Mouse (Mus musculus): ENCODE measurements at regions not wholly inside any gene's neighbourhood (a gene's known extent, or its start where the extent isn't known, plus 50 kb on each side); places are given as distances from the start of the nearest gene placed in this dataset.

DNA sequence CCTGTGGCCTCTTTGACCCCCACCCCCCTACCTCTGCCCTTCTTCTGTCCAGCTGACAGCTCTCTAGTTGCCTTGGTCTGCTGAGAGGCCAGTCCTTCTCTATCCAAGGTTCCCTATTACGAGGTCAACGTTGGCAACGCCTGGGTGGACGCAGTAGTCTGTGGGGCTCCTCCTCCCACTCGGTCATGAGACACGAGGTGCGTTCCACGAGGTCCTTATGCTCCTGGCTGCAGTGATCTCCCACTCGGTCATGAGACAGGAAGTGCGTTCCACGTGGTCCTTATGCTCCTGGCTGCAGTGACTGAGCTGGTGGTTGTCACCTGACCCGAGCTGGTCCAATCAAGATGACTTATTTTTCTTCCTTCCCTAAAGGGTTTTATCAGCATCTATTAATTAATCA, 220.7 kb downstream of the Prex1 start:
- Histone ChIP-seq H3K4me2 (ENCODE audit: low read length) (no peak overlapping the region), H3K36me3 (ENCODE audit: control insufficient read depth, insufficient read depth, low read length) (no peaks in the 10 kb centered on the region), H3K4me1 (ENCODE audit: control insufficient read depth, insufficient read depth, low read length) (peaks cover 12% of the 10 kb centered on the region), H3K9ac (ENCODE audit: low read length) (no peak overlapping the region), H3K27me3 (replicated peaks; ENCODE audit: control insufficient read depth, insufficient read depth, low read length) (no peaks in the 10 kb centered on the region), H3K4me3 (ENCODE audit: low read depth, low read length) (no peak overlapping the region), H3K27ac (ENCODE audit: low read depth, low read length) (no peak overlapping the region), H3K9me3 (replicated peaks; ENCODE audit: control insufficient read depth, low read length) (no peaks in the 10 kb centered on the region)
- 89% methylated on average over 12 of the region's 12 CpGs for WGBS
- DNase-seq (ENCODE audit: low spot score): no peak
- no peak for ATAC-seq

- peaks cover 17% of the 10 kb centered on the region for H3K4me1 ChIP-seq (ENCODE audit: control insufficient read depth, insufficient read depth, low read length)
- no peak overlapping the region for H3K4me3 ChIP-seq (ENCODE audit: low read depth, low read length)
- no peak overlapping the region for H3K9ac ChIP-seq (ENCODE audit: low read length)
- H3K27ac ChIP-seq (ENCODE audit: low read depth, low read length): no peak overlapping the region
- no peak overlapping the region for H3K4me2 ChIP-seq (ENCODE audit: low read length)
- no peak for ATAC-seq
- H3K27me3 ChIP-seq (replicated peaks; ENCODE audit: control insufficient read depth, insufficient read depth, low read length): no peaks in the 10 kb centered on the region
- 85% methylated on average over 12 of the region's 12 CpGs for WGBS
- H3K9me3 ChIP-seq (replicated peaks; ENCODE audit: control insufficient read depth, low read length): no peaks in the 10 kb centered on the region
- H3K36me3 ChIP-seq (ENCODE audit: control insufficient read depth, insufficient read depth, low read length): no peaks in the 10 kb centered on the region
- no peak for DNase-seq (ENCODE audit: low spot score)
These were observed 221.2 kb downstream of the Prex1 start for GRCm38 (mm10) chr2:166492421-166492820.

DNA sequence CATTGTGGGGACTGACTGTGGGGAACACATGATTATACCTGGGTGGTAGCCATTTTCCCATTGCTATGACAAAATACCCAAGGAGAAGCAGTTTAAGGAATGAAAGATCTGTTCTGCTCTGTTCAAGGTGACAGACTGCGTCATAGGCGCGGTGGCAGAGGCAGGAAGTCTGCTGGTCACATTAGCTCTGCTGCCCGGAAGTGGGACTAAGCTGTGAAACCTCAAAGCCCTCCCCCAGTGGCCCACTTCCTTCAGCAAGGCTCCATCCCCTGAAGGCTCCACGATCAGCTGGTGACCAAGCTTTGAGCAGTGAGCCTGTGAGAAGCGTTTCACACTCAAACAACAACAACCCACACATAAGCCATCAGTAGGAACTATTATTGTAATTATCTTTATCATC, 221.8 kb downstream of the Prex1 start:
- H3K36me3 ChIP-seq (ENCODE audit: control insufficient read depth, insufficient read depth, low read length): no peaks in the 10 kb centered on the region
- H3K27me3 ChIP-seq (replicated peaks; ENCODE audit: control insufficient read depth, insufficient read depth, low read length): no peaks in the 10 kb centered on the region
- H3K4me3 ChIP-seq (ENCODE audit: low read depth, low read length): no peak overlapping the region
- DNase-seq (ENCODE audit: low spot score) (no peak), ATAC-seq (no peak)
- H3K4me2 ChIP-seq (ENCODE audit: low read length): no peak overlapping the region
- no peak overlapping the region for H3K9ac ChIP-seq (ENCODE audit: low read length)
- H3K4me1 ChIP-seq (ENCODE audit: control insufficient read depth, insufficient read depth, low read length): peaks cover 18% of the 10 kb centered on the region
- WGBS: 80% methylated on average over 6 of the region's 6 CpGs
- no peaks in the 10 kb centered on the region for H3K9me3 ChIP-seq (replicated peaks; ENCODE audit: control insufficient read depth, low read length)
- H3K27ac ChIP-seq (ENCODE audit: low read depth, low read length): no peak overlapping the region

DNA sequence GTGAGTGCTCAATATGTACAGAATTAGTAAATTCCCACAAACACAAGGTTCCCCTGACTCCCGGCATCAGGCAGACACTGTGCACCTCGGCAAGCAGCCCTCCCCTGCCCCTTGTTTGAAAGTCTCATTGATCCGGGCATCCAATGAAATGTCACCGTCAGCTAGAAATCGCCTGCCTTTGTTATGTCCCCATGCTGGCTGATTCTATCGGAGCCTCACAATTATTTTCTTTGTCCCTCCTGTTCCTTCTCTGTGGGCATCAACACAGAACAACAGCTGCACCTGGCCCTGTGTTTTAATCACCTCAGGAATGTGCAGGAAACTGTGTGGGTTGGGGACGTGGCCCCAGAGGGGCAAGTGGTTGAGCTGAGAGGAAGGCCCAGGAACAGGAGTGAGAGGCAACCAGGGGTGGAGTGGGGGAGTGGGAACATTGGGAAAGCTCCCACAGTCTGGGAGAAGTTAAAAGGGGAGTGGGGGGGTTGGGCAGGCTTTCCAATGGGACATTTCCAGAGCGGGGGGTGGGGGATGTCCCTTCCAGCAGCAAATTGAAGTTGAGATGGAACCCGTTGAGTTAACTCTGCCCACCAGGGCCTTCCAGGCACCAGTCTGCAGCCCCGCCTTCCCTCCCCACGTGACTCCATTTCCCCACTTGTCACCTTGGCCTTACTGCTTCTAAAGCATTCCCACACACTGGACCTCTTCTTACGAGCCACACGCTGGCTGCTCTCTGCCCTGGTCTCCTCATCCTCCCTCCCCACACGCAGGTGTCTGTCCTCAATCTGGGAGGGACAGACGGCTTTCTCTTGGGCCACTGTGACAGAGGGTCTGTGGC, 224.4 kb downstream of the Prex1 start:
- Histone ChIP-seq H3K4me1 (ENCODE audit: control insufficient read depth, insufficient read depth, low read length) (peaks cover 18% of the 10 kb centered on the region), H3K27ac (ENCODE audit: low read depth, low read length) (peak overlapping the region; percentile 60), H3K4me2 (ENCODE audit: low read length) (no peak overlapping the region), H3K4me3 (ENCODE audit: low read depth, low read length) (no peak overlapping the region), H3K27me3 (replicated peaks; ENCODE audit: control insufficient read depth, insufficient read depth, low read length) (no peaks in the 10 kb centered on the region), H3K9ac (ENCODE audit: low read length) (peak overlapping the region; percentile 25; the same call in 1 of the 2 replicates), H3K36me3 (ENCODE audit: control insufficient read depth, insufficient read depth, low read length) (no peaks in the 10 kb centered on the region), H3K9me3 (replicated peaks; ENCODE audit: control insufficient read depth, low read length) (no peaks in the 10 kb centered on the region)
- peak; percentile 58 for DNase-seq (ENCODE audit: low spot score)
- WGBS: 14% methylated on average over 15 of the region's 15 CpGs
- peak; percentile 28; the same call in 1 of the 2 replicates for ATAC-seq

DNA sequence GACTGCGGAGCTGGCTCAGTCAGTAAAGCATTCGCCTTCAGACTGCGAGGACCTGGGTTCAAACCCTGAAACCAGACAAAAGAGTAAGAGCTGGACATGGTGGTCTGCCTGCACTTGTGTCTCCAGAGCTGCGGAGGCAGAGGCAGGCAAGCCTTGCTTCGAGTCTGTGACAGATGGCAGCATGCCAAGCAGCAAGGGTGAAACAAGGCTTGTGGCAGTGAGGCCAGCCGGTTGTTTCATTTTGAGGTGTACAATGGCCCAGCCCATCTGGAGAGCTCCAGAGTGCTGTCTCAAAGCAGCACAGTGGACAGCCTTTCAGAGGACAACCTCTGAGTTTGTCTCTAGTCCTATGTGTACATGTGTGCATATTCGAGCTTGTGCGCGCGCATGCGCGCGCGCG, 225.9 kb downstream of the Prex1 start:
- no peaks in the 10 kb centered on the region for H3K27me3 ChIP-seq (replicated peaks; ENCODE audit: control insufficient read depth, insufficient read depth, low read length)
- WGBS: 74% methylated on average over 15 of the region's 15 CpGs
- H3K9ac ChIP-seq (ENCODE audit: low read length): no peak overlapping the region
- no peak overlapping the region for H3K4me3 ChIP-seq (ENCODE audit: low read depth, low read length)
- peaks cover 22% of the 10 kb centered on the region for H3K4me1 ChIP-seq (ENCODE audit: control insufficient read depth, insufficient read depth, low read length)
- H3K4me2 ChIP-seq (ENCODE audit: low read length): no peak overlapping the region
- ATAC-seq: 0 out of 2 replicates have a peak, but pooled peaks have one; percentile 38
- H3K36me3 ChIP-seq (ENCODE audit: control insufficient read depth, insufficient read depth, low read length): no peaks in the 10 kb centered on the region
- DNase-seq (ENCODE audit: low spot score): peak; percentile 76
- no peak overlapping the region for H3K27ac ChIP-seq (ENCODE audit: low read depth, low read length)
- no peaks in the 10 kb centered on the region for H3K9me3 ChIP-seq (replicated peaks; ENCODE audit: control insufficient read depth, low read length)

- DNase-seq (ENCODE audit: low spot score) (no peak), ATAC-seq (no peak)
- H3K36me3 ChIP-seq (ENCODE audit: control insufficient read depth, insufficient read depth, low read length): no peaks in the 10 kb centered on the region
- no peak overlapping the region for H3K27ac ChIP-seq (ENCODE audit: low read depth, low read length)
- H3K9ac ChIP-seq (ENCODE audit: low read length): no peak overlapping the region
- H3K4me3 ChIP-seq (ENCODE audit: low read depth, low read length): no peak overlapping the region
- no peak overlapping the region for H3K4me2 ChIP-seq (ENCODE audit: low read length)
- H3K4me1 ChIP-seq (ENCODE audit: control insufficient read depth, insufficient read depth, low read length): peaks cover 22% of the 10 kb centered on the region
- WGBS: 88% methylated on average over 4 of the region's 4 CpGs
- no peaks in the 10 kb centered on the region for H3K9me3 ChIP-seq (replicated peaks; ENCODE audit: control insufficient read depth, low read length)
- no peaks in the 10 kb centered on the region for H3K27me3 ChIP-seq (replicated peaks; ENCODE audit: control insufficient read depth, insufficient read depth, low read length)
These were observed 227.8 kb downstream of the Prex1 start for GRCm38 (mm10) chr2:166485788-166486187.

DNA sequence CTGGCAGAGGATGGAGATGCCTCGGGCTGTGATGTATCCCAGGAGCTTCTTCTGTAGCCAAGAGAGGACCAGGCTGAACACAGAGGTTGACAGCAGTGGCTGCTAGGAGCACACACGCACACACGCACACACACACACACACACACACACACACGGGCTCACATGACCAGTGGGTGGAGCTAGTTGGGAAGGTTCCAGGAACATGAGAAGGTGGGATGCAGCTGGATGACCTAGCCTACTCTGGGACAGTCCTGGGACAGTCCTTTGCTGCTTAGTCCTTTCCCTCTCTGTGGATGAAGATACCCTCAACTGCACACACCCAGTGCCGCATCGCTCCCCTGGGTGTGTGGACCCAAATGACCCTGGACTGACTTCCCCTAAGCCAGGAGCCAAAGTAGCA, 228.3 kb downstream of the Prex1 start:
- no peak overlapping the region for H3K27ac ChIP-seq (ENCODE audit: low read depth, low read length)
- no peak overlapping the region for H3K4me2 ChIP-seq (ENCODE audit: low read length)
- peaks cover 22% of the 10 kb centered on the region for H3K4me1 ChIP-seq (ENCODE audit: control insufficient read depth, insufficient read depth, low read length)
- 86% methylated on average over 6 of the region's 6 CpGs for WGBS
- H3K27me3 ChIP-seq (replicated peaks; ENCODE audit: control insufficient read depth, insufficient read depth, low read length): no peaks in the 10 kb centered on the region
- DNase-seq (ENCODE audit: low spot score) (no peak), ATAC-seq (no peak)
- no peaks in the 10 kb centered on the region for H3K36me3 ChIP-seq (ENCODE audit: control insufficient read depth, insufficient read depth, low read length)
- H3K4me3 ChIP-seq (ENCODE audit: low read depth, low read length): no peak overlapping the region
- H3K9ac ChIP-seq (ENCODE audit: low read length): no peak overlapping the region
- no peaks in the 10 kb centered on the region for H3K9me3 ChIP-seq (replicated peaks; ENCODE audit: control insufficient read depth, low read length)

DNA sequence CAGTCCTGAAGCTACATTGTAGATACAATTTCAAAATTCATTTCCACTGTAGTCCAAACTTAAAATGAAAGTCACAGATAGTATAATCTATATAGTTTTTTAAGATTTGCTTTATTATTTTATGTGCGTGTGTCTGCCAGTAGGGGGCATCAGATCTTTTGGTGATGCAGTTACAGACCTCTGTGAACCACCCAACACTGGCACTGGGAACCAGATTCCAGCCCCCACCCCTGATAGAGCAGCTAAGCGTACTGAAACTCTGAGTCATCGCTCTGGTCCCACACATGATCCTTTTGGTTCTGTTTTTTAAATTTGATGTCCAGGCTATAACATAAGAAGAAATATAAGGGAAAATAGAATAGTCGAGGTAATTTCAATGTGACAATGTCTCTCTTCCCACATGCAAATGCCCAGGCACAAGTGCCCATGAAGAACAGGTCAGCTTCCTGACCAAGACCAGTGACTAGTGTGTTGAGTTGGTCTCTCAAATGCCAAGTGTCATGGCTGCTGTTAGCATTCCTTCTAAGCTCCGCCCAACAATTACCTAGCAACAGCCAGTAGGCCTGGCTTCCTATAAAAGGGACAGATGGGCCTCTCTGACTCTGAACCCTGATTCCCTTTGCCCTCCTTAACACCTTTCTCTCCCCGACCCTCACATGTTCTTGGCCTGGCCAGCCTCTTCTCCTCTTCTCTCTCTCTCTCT, 229.9 kb downstream of the Prex1 start:
- peaks cover 15% of the 10 kb centered on the region for H3K4me1 ChIP-seq (ENCODE audit: control insufficient read depth, insufficient read depth, low read length)
- ATAC-seq (no peak), DNase-seq (ENCODE audit: low spot score) (no peak)
- no peak overlapping the region for H3K4me2 ChIP-seq (ENCODE audit: low read length)
- WGBS: 85% methylated on average over 6 of the region's 6 CpGs
- no peak overlapping the region for H3K27ac ChIP-seq (ENCODE audit: low read depth, low read length)
- no peaks in the 10 kb centered on the region for H3K27me3 ChIP-seq (replicated peaks; ENCODE audit: control insufficient read depth, insufficient read depth, low read length)
- H3K36me3 ChIP-seq (ENCODE audit: control insufficient read depth, insufficient read depth, low read length): no peaks in the 10 kb centered on the region
- H3K9me3 ChIP-seq (replicated peaks; ENCODE audit: control insufficient read depth, low read length): no peaks in the 10 kb centered on the region
- H3K4me3 ChIP-seq (ENCODE audit: low read depth, low read length): no peak overlapping the region
- no peak overlapping the region for H3K9ac ChIP-seq (ENCODE audit: low read length)

Data from forebrain, embryonic 14.5 days (tissue).